Mouse (Mus musculus): ENCODE measurements around the gene Chn2.

DNA sequence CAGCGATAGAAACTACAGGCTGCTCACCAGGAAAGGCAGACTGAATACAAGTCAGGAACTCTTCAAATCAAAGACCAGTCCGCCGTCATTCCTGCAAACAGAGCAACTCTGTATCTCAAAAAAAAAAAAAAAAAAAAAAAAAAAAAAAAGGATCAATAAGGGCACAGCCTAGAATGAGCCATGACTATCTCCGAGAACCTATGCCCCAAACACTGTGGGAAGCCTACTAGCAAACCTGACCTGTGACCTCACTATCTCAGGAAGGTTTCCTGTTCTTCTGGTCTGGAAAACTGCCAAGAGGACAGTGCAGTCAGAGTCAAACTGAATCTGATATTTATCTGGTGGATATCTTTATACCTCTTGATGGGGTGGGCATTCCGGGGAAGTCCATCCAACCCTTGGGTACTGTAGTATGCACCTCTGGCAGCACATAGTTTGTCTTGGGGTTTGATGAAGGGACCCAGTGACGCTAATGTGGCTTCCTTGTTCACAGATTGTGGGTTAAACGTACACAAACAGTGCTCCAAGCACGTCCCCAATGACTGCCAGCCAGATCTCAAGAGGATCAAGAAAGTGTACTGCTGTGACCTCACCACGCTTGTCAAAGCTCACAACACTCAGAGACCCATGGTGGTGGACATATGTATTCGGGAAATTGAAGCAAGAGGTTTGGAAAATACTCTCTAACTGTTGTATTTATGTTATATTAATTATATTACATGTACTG lies 250.6 kb downstream of the Chn2 start:
- TF ChIP-seq NANOG (IDR thresholded peaks at IDR 0.05; ENCODE audit: borderline replicate concordance, low read length) = no peak
- TF ChIP-seq CTCF (conservative IDR thresholded peaks at IDR 0.05; ENCODE audit: low read length) = no peak

All from E14TG2a.4 (cell line).